Mouse (Mus musculus): Measurements from ENCODE around the gene Arhgap45. TPM values are rescaled to one million over a fixed set of nuclear protein-coding genes. Genes with fewer than 3 reads are reported as not detected.

Arhgap45 gene
- polyA plus RNA-seq, 1 experiment: 1.6 TPM

DNA sequence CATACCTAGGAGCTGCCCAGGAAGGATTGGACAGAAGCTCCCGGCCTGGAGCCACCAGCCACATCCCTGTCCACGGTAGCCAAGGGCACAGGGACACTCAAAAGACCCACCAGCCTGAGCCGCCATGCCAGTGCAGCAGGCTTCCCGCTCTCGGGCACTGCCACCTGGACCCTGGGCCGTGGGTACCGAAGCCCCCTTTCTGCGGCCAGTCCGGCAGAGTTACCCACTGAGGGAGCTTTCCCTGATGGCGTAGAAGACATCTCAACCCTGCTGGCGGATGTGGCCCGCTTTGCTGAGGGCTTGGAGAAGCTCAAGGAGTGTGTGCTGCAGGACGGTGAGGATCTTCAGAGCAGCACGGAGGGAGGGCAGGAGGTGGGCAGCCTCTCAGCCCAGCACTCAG lies 1.3 kb downstream of the Arhgap45 start:
- H3K4me3 ChIP-seq (ENCODE audit: insufficient read depth, poor library complexity, severe bottlenecking): no peak overlapping the region
- no peaks in the 10 kb centered on the region for H3K79me3 ChIP-seq (ENCODE audit: low read depth)
- no peaks in the 10 kb centered on the region for H3K27me3 ChIP-seq (ENCODE audit: control insufficient read depth, insufficient read depth, insufficient read length)
- H3ac ChIP-seq (ENCODE audit: control insufficient read depth, insufficient read length, low read depth): no peak overlapping the region
- H3K79me2 ChIP-seq (ENCODE audit: control insufficient read depth, insufficient read depth): no peaks in the 10 kb centered on the region
- H3K36me3 ChIP-seq (ENCODE audit: control insufficient read depth, insufficient read depth): peaks cover 11% of the 10 kb centered on the region
- TF ChIP-seq MYOD1 (IDR thresholded peaks at IDR 0.05; ENCODE audit: control insufficient read depth, insufficient read length, low read depth) (no peak), MYOG (IDR thresholded peaks at IDR 0.05; ENCODE audit: control insufficient read depth, extremely low read depth, insufficient read length) (no peak), CEBPB (IDR thresholded peaks at IDR 0.05; ENCODE audit: low read depth) (no peak), MAX (IDR thresholded peaks at IDR 0.05) (no peak), CTCF (IDR thresholded peaks at IDR 0.05; ENCODE audit: control insufficient read depth, insufficient read depth, insufficient read length) (no peak), FOSL1 (IDR thresholded peaks at IDR 0.05; ENCODE audit: insufficient read depth, low read length, poor library complexity, severe bottlenecking) (no peak), USF1 (IDR thresholded peaks at IDR 0.05; ENCODE audit: low read depth) (no peak)

GRCm38 (mm10) chr10:80018739-80019297 lies 2.4 kb downstream of the Arhgap45 start:
- Histone ChIP-seq H3K36me3 (ENCODE audit: control insufficient read depth, insufficient read depth) (peaks cover 5% of the 10 kb centered on the region), H3K27me3 (ENCODE audit: control insufficient read depth, insufficient read depth, insufficient read length) (no peaks in the 10 kb centered on the region), H3ac (ENCODE audit: control insufficient read depth, insufficient read length, low read depth) (peak overlapping the region; percentile 8), H3K4me3 (ENCODE audit: insufficient read depth, poor library complexity, severe bottlenecking) (no peak overlapping the region), H3K79me3 (ENCODE audit: low read depth) (no peaks in the 10 kb centered on the region), H3K79me2 (ENCODE audit: control insufficient read depth, insufficient read depth) (no peaks in the 10 kb centered on the region)
- TF ChIP-seq USF1 (IDR thresholded peaks at IDR 0.05; ENCODE audit: low read depth) (no peak), MAX (IDR thresholded peaks at IDR 0.05) (no peak), CEBPB (IDR thresholded peaks at IDR 0.05; ENCODE audit: low read depth) (no peak), CTCF (IDR thresholded peaks at IDR 0.05; ENCODE audit: control insufficient read depth, insufficient read depth, insufficient read length) (no peak), MYOG (IDR thresholded peaks at IDR 0.05; ENCODE audit: control insufficient read depth, extremely low read depth, insufficient read length) (no peak), MYOD1 (IDR thresholded peaks at IDR 0.05; ENCODE audit: control insufficient read depth, insufficient read length, low read depth) (no peak), FOSL1 (IDR thresholded peaks at IDR 0.05; ENCODE audit: insufficient read depth, low read length, poor library complexity, severe bottlenecking) (no peak)

- no peaks in the 10 kb centered on the region for H3K79me3 ChIP-seq (ENCODE audit: low read depth)
Observed at GRCm38 (mm10) chr10:80019471-80020131, 3.1 kb downstream of the Arhgap45 start.

GRCm38 (mm10) chr10:80020191-80020590 lies 3.7 kb downstream of the Arhgap45 start:
- H3K79me2 ChIP-seq (ENCODE audit: control insufficient read depth, insufficient read depth): no peaks in the 10 kb centered on the region
- H3K79me3 ChIP-seq (ENCODE audit: low read depth): no peaks in the 10 kb centered on the region
- TF ChIP-seq MAX (IDR thresholded peaks at IDR 0.05) (no peak), MYOD1 (IDR thresholded peaks at IDR 0.05; ENCODE audit: control insufficient read depth, insufficient read length, low read depth) (no peak)
- peaks cover 4% of the 10 kb centered on the region for H3K36me3 ChIP-seq (ENCODE audit: control insufficient read depth, insufficient read depth)
- no peak overlapping the region for H3K4me3 ChIP-seq (ENCODE audit: insufficient read depth, poor library complexity, severe bottlenecking)
- H3ac ChIP-seq (ENCODE audit: control insufficient read depth, insufficient read length, low read depth): no peak overlapping the region
- no peaks in the 10 kb centered on the region for H3K27me3 ChIP-seq (ENCODE audit: control insufficient read depth, insufficient read depth, insufficient read length)

More at GRCm38 (mm10) chr10:80019471-80020131, 3.1 kb downstream of the Arhgap45 start:
- Histone ChIP-seq H3K4me3 (ENCODE audit: insufficient read depth, poor library complexity, severe bottlenecking) (no peak overlapping the region), H3K79me2 (ENCODE audit: control insufficient read depth, insufficient read depth) (no peaks in the 10 kb centered on the region), H3ac (ENCODE audit: control insufficient read depth, insufficient read length, low read depth) (no peak overlapping the region), H3K27me3 (ENCODE audit: control insufficient read depth, insufficient read depth, insufficient read length) (no peaks in the 10 kb centered on the region), H3K36me3 (ENCODE audit: control insufficient read depth, insufficient read depth) (peaks cover 5% of the 10 kb centered on the region)
- TF ChIP-seq FOSL1 (IDR thresholded peaks at IDR 0.05; ENCODE audit: insufficient read depth, low read length, poor library complexity, severe bottlenecking): no peak
- TF ChIP-seq USF1 (IDR thresholded peaks at IDR 0.05; ENCODE audit: low read depth): no peak
- no peak for TF ChIP-seq MYOD1 (IDR thresholded peaks at IDR 0.05; ENCODE audit: control insufficient read depth, insufficient read length, low read depth)
- no peak for TF ChIP-seq MYOG (IDR thresholded peaks at IDR 0.05; ENCODE audit: control insufficient read depth, extremely low read depth, insufficient read length)
- TF ChIP-seq CTCF (IDR thresholded peaks at IDR 0.05; ENCODE audit: control insufficient read depth, insufficient read depth, insufficient read length): no peak
- TF ChIP-seq MAX (IDR thresholded peaks at IDR 0.05): no peak
- TF ChIP-seq CEBPB (IDR thresholded peaks at IDR 0.05; ENCODE audit: low read depth): no peak

DNA sequence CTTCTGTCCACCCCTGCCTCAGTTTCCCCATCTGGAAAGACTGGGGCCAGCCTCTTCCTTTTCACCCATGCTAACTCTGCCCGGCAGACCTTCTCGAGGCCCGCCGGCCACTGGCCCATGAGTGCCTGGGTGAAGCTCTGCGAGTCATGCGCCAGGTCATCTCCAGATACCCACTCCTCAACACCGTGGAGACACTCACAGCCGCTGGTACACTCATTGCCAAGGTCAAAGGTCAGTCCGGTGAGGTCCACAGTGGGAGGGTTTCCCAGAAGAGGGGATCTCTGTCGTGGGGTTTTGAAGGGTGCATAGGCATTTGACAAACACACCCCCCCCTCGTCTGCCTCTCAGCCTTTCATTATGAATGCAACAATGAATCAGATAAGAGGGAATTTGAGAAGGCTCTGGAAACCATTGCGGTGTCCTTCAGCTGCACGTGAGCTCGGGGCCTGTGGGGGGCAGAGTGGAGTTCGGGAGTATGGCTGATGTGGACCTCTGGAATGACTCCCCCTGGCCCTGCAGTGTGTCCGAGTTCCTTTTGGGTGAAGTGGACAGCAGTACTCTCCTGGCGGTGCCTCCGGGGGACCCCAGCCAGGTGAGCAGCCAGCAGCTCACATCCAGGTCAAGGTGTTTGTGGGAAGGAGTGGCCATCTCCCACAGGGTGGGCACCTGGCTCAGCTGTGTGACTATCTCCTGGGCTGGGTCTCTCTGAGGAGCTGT lies 4.3 kb downstream of the Arhgap45 start:
- Histone ChIP-seq H3K36me3 (ENCODE audit: control insufficient read depth, insufficient read depth) (no peaks in the 10 kb centered on the region), H3K4me3 (ENCODE audit: insufficient read depth, poor library complexity, severe bottlenecking) (no peak overlapping the region), H3K79me2 (ENCODE audit: control insufficient read depth, insufficient read depth) (no peaks in the 10 kb centered on the region), H3K27me3 (ENCODE audit: control insufficient read depth, insufficient read depth, insufficient read length) (no peaks in the 10 kb centered on the region), H3ac (ENCODE audit: control insufficient read depth, insufficient read length, low read depth) (no peak overlapping the region), H3K79me3 (ENCODE audit: low read depth) (no peaks in the 10 kb centered on the region)
- TF ChIP-seq CEBPB (IDR thresholded peaks at IDR 0.05; ENCODE audit: low read depth) (no peak), USF1 (IDR thresholded peaks at IDR 0.05; ENCODE audit: low read depth) (no peak), MYOG (IDR thresholded peaks at IDR 0.05; ENCODE audit: control insufficient read depth, extremely low read depth, insufficient read length) (no peak)

- H3K27me3 ChIP-seq (ENCODE audit: control insufficient read depth, insufficient read depth, insufficient read length): no peaks in the 10 kb centered on the region
- no peak overlapping the region for H3ac ChIP-seq (ENCODE audit: control insufficient read depth, insufficient read length, low read depth)
- no peak overlapping the region for H3K4me3 ChIP-seq (ENCODE audit: insufficient read depth, poor library complexity, severe bottlenecking)
- no peaks in the 10 kb centered on the region for H3K36me3 ChIP-seq (ENCODE audit: control insufficient read depth, insufficient read depth)
- no peak for TF ChIP-seq FOSL1 (IDR thresholded peaks at IDR 0.05; ENCODE audit: insufficient read depth, low read length, poor library complexity, severe bottlenecking)
- TF ChIP-seq CTCF (IDR thresholded peaks at IDR 0.05; ENCODE audit: control insufficient read depth, insufficient read depth, insufficient read length): no peak
- no peak for TF ChIP-seq MYOD1 (IDR thresholded peaks at IDR 0.05; ENCODE audit: control insufficient read depth, insufficient read length, low read depth)
- TF ChIP-seq MYOG (IDR thresholded peaks at IDR 0.05; ENCODE audit: control insufficient read depth, extremely low read depth, insufficient read length): no peak
- no peak for TF ChIP-seq MAX (IDR thresholded peaks at IDR 0.05)
- no peak for TF ChIP-seq CEBPB (IDR thresholded peaks at IDR 0.05; ENCODE audit: low read depth)
- TF ChIP-seq USF1 (IDR thresholded peaks at IDR 0.05; ENCODE audit: low read depth): no peak
- no peaks in the 10 kb centered on the region for H3K79me2 ChIP-seq (ENCODE audit: control insufficient read depth, insufficient read depth)
- no peaks in the 10 kb centered on the region for H3K79me3 ChIP-seq (ENCODE audit: low read depth)
Observed at GRCm38 (mm10) chr10:80021320-80021641, 4.8 kb downstream of the Arhgap45 start.

All from C2C12 (cell line).